Mouse (Mus musculus) mature B cell (primary cell): ENCODE measurements around the gene Il34.

ENCODE experiments used
- in situ Hi-C: fragments of 300-500 bp; cut with MboI; formaldehyde crosslinking; loops from 2 replicates; pipeline ENCODE4 v1.14.3; 2019

The Il34 gene

DNA sequence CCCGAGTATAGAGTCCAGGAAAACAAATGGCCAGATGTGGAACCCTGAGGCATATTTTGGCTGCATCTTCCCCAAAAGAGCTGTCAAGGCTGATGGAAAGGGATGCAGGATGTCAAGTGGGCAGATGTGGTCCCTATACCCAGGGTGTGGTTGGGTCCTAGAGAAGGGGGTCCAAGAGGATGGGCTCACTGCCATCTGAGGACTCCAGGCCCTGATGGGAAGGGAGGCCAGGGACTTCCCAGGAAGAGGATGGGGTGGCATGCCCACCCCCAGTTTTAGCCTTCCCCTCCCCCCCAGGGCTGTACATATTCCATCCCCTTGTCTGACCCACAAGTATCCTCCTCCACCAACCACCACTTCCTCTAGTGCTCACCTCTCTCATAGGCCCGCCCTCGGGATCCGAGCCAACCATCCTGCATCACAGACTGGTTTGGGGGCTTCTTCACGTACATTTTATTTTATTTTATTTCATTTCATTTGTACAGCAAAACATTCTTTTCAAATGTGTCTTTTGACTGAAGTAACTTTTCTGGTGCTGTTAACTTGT is 65.0 kb downstream of the Il34 start:
- in situ Hi-C loops: no loop called here

DNA sequence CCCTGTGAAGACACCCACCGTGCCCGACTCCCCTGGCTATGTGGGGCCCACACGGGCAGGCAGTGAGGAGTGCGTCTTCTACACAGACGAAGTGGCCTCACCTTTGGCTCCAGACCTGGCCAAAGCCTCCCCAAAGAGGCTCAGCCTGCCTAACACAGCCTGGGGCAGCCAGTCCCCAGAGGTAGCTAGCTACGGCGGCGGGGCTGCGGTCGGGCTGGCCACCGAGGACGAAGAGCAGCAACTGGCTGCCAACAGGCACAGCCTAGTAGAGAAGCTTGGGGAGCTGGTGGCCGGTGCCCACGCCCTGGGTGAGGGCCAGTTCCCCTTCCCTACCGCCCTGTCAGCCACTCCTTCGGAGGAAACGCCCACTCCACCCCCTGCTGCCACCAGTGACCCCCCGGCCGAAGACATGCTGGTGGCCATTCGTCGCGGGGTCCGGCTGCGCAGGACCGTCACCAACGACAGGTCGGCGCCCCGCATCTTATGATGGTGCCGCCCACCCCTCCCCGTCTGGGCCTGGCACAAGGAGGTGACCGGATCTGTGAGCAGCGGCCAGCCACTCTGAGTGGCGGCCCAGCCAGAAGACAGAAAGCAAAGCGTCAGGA is 67.0 kb downstream of the Il34 start:
- in situ Hi-C loops: no loop called here

DNA sequence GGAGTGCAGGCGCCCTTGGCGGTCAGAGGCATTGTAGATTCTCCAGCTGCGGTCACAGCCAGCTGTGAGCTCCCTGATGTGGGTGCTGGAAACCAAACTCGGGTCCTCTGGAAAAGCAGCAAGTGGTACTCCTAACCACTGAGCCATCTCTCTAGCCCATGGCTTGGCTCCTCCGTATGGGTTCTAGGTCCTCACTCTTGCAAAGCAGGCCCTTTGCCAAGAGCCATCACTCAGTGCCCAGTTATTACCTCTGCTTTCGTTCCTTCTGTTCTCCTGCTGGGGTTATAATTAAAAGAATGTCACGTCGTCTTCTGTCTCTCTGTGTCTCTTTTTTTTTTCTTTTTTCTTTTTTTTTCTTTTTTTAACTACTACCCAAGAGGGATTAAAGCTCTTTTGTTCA is 72.7 kb downstream of the Il34 start:
- in situ Hi-C loops: no loop called here

DNA sequence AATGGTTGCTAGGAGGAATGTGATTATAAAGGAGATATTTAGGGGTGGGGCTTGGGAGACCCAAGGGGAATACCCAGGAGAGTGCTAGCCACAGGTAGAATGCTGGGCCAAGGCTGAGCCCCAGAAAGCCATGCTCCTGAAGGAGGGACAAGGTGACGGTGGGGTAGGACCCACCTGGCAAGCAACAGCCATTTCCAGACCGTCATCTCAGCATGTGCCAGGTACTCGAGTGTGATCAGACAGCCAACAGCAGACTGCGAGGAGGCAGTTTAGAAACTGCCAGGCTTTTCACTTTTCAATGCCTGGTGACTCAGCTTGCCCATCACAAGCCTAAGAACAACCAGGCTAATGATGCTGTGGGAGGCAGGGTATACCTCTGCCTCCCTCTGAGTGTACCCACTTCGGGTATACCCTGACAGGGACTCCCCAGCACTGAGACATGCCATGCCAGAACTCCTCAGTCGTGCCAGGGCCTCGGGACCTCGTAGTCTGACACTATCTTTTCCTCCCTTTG is 74.3 kb downstream of the Il34 start:
- in situ Hi-C loops: no loop called here

DNA sequence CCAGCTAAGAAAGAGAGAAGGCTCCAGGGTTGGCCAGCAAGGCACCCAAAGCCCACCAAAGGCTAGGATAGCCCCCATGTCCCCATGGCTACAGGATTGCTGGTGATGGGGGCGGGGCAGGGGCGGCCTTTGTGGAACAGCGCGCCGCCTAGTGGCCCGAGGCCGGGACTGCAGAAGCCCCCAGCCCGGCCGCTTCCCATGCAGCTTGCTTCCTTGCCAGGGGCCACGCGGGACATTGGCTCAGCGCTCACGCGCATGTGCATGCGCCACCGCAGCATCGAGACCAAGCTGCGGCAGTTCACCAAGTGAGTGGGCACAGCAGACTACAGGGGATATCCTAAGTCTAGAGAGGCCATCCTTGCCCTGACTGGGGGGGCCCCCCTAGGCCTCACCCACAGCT is 78.8 kb downstream of the Il34 start:
- in situ Hi-C loops: no loop called here

DNA sequence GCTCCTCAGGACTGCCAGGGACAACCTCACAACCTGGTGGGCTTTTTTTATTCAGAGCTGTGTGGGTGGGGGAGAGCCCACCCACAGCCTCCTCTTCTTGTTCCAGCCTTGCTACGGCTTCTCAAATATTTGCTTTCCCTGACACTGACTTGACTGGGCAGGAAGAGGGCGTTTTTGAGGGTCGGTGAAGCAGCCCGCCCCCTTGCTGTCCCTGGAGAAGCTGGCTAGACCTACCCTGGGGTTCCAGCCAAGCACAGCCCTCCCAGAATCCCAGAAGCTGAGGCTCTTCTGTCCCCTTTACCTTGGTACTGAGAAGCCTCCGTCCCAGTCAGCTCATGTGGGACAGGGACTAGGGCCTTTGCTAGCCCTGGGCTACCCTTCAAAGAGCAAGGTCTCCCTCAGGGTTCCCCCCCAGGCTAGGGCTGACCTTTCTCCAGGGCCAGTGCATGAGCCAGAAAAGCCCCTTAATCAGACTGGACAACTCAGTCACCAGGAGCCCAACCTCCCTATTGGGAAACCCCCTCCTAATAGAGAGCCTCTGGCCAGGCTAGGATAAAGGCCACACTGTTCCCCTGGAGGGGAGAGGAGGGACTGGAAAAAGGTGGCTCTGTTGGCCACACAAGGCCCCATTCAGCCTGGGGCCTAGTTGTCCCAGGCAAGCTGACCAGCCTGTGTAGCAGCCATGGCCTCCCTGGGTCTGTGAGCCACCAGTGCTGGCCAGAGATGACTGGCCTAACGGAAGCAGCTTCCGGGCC is 80.5 kb downstream of the Il34 start:
- in situ Hi-C loops: no loop called here

DNA sequence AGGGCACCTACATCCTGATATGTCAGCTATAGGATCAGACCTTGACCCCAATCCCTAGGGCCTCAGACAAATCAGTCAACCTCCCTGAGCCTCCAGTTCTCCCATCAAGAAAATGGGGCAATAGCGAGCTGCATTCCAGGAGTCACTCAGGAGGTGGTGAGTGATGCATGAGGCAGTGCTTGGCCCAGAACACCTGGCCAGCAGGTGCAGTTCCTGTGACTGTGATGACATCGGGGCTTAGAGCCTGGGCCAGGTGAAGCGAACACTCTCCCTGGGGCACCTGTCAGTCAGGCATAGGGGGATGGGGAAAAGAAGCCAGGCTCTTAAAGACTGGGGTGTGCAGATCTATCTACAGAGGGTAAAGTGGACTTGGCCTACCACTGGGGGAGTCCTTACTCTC is 81.2 kb downstream of the Il34 start:
- in situ Hi-C loops: no loop called here

DNA sequence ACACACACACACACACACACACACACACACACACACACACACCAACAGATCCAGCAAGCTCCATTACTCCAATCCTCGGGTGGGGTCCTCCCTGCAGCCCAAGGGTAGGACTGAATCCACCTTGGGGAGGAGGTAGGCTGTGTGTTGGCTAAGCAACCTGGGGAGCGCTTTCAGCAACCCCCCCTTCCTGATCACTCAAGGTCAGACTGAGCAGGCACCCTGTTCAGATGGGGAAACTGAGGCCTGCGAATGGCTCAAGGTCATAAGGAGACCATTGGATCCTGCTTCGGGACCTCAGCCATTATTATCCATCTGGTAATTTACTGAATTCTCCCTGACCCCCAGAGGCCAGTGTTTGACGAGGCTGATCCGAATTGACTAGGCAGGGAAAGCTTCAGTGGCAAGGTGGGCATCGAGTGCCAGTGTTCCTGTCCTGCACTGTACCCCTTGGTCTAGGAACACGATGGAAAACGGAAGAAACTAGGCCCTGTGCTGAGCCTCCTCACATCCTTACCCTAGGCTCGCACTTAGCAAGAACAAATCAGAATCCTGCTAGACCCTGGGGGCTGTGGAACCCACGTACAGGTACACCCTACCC is 83.2 kb downstream of the Il34 start:
- in situ Hi-C loops: no loop called here

DNA sequence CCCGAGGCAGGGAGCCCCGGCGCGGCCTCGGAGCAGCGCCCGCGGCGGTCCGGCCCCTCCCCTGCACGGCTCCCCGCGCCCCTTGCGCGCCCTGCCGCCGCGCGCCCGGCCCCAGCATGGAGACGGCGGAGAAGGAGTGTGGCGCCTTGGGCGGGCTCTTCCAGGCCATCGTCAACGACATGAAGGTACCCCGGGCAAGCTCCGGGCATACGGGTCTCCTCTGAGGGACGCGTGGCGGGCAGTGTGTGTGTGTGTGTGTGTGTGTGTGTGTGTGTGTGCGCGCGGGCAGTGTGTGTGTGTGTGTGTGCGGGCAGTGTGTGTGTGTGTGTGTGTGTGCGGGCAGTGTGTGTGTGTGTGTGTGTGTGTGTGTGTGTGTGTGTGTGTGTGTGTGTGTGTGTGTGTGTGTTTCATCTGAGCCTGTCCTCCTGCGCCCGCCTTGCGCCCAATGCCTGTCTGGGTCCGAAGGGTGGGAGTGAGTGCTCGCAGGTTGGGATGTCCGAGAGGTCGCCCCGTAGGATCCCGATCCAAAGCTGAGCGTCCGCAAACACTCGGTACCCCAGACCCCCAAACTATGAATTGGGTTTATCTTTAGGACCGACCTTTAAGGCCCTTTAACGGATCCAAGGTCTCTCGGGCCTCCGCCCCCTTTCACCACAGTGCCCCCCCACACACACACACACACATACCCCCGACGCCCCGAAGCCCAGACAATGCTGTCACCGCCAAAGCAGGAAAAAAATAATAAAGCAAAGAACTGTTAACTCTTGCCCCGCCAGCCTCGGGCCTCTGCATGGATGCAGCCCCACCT is 83.9 kb downstream of the Il34 start:
- in situ Hi-C loops: no loop called here

DNA sequence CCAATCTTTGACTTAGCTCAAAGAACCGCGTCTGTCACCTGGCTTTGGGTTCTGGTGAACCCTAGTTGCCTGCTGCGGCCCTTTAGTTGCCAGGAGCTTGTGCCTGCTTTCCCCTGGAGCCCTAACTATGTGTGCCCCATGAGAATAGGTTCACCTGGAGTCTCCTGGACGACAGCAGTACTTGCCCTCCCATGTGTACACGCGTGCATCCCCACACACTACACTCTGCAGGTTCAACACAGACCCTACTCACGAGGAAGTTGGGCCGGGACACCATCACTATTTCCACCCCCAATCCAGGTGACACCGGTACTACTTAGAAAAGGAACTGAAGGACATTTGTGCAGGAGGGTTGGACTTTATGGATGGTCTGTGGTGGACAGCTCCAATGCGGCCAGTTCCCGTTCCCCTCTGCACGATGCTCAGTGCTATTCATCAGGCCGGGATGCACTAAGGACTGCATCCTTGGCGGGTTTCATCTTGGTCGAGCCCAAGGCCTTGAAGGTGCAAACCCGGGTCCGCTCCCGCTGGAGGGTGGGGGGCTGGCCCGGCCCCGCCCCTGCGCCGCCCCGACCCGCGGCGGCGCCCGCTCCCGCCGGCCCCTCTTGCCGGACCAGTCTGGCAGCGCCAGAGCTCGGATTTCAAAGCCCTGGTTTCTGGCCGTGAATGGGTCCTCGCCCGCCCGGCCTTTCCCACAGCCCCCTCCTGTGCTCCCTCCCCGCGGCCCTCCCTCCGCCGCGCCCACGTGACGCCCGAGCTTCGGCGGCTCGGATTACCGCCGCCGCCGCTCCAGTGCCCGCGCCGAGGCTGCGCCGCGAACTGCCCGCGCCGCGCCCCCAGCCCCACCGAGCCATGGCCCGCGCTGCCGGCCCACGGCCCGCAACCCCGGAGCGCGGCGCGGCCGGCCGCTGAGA is 84.8 kb downstream of the Il34 start, which contains the start of gene Mtss1l:
Gene Mtss1l, plus strand, starts transcription at position 792 of the 914 bp plus-strand sequence.
- in situ Hi-C loops: no loop called here

DNA sequence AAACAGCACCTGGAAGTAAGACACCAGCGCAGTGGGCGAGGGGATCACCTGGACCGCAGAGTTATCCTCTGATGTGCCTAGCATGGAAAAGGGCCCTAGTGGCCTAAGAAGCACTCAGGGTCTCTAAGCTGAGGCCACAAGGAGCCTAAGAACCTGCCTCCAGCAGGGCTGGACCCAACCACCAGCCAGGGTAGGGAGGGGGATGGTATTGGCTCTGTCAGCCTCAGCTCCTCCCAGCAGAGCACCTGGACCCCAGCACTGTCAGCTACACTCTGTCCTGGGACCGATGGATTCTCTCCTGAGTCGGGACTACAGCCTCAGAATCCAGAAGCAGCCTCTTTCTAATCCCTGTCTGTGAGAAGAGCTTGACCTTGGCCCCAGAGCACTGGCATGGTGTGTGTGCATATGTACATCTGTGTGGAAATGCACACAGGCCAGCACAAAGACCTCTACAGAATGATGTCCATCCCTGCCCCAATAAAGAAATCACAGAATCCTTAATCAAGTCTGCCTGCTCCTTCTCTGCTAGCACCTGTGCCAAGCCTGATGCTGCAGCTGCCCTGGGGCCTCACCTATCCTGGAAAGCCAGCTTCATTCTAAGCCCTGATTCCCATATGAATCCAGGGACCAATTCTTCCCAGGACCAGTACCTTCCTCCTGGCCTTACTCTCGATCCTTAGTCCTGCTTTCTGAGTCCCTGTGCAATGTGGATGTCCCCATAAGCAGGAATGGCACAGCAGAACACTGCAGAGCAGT is 85.6 kb downstream of the Il34 start:
- in situ Hi-C loops: no loop called here

DNA sequence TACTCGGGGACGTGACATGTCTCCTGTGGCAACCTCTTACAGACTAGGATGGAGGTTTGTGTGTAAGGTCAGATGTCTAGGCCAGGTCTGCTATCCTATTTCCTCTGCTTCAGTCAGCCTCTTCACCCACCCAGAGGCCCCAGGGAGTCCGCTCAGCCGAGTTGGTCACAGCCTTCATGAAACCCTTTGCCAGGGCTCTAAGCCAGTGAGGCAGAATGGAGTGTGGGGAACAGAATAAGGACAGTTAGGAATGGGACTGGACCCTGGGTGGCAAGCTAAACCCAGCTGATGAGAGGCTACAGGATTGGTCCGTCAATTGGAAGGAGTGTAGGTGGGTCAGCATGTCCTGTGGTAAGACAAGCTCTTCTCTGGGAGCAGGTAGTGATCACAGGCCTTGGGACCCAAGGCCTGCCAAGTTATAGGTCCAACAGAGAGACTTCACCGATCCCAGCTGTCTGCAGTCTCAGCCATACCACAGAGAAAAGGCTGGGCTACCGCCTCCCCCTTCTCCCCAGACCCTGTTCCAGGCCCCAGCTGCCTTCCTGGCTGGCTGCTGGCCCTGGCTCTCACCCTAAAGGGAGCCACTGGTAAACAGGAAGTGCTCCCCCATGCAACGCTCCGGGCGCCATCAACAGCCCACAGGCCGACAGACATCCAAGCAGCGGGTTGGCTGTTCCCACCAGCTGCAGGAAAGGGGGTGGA is 86.6 kb downstream of the Il34 start:
- in situ Hi-C loops: no loop called here

DNA sequence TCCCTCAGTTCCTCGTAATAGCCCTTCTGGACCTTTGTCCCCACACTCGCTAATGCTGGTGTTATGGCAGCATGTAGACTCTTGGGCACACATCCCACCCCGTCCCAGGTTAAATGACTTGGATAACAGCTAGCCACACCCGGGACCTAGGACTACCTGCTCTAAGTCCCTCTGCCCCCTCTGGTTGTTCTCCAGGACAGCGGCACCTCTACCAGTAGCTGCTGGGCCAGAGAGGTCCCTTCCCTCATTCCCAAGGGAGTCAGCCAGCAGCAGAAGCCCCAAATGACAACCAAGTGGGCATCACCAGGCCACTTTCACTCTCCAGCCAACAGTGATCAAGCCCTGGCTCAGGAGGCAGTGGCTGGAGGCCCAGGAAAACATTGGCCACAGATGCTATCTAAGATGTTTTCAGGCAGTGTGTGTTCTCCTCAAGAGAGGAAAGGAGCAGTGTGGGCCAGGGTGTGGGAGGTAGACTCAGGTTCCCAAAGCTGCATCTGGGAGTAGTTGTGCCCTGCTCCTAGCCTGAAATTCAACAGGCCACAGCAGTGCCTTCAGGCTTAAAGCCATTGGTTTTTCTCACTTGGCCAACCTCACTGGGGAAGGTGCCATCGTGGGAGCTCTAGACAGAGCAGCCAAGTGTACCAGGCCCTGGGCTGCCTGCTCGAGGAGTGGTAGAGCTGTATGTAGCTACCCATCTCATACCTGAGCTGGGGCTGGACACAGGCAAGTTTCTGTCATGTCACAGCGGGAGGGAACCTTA is 87.3 kb downstream of the Il34 start:
- in situ Hi-C loops: no loop called here

DNA sequence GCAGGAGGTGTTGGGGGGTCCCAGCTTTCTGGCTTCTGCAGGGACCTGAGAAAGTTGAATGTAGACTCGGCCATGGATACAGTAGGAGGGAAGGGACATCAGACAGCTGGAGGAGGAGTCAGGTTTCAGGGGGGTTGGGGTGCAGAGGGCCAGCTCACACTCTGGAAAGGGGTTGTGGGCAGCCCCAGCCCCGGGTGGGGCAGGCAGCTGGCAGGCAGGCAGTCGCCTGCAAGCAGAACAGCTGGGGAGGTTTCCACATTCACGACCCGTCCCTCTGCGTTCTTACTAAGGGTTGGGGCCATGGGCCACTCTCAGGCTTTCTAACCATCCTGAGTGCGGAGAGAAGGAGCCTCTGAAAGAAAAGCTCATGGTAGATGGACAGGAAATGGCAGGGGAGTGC is 88.6 kb downstream of the Il34 start:
- in situ Hi-C loops: no loop called here

DNA sequence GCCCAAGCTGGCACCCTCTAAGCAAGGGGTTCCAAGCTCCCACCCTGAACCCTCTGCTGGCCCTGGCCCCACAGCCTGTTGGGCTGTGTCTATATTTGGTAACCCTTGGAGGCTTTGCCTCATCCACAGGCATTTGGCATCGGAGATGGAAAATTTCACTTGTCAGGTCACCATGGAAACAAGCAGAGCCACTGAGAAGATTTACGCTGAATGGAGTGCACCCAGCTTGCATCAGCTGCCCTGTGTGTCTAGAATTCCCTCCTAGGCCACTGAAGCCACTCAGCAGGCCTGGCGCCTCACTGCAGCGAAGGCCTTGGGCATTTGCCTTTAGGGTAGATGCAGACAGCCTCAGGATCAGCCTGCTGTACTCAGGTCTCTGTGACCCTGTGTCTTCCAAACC is 89.6 kb downstream of the Il34 start:
- in situ Hi-C loops: no loop called here

DNA sequence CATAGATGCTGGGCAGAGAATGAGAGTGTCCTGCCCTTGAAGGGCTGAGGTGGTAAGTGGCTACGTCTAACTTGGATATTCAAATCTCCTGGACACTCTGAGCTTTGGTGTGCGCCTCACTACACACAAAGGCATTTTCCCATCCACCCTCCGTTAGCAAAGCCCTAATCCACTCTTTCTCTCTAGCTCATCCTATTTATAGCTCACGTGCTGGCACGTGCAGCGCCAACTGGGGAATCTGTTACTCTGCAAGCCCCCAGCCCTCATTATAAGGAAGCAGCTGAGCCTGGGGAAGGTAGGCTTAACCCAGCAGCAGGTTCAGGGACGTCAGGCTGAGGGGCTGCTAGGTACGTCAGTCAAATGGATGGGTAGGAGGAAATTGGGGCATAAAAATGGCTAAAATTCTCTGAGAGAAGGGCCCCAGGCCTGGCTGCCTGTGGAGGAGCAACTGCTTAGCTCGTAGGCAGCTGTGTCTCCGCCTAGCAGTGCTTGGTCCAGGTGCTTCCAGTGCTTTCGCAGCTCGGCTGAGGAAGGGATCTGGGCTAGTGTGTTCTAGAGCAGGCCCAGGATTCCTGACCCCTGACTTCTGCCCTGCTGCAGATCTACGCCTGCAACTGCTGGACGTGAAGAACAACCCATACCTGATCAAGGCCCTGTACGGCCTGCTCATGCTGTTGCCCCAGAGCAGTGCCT is 90.8 kb downstream of the Il34 start:
- in situ Hi-C loops: no loop called here

DNA sequence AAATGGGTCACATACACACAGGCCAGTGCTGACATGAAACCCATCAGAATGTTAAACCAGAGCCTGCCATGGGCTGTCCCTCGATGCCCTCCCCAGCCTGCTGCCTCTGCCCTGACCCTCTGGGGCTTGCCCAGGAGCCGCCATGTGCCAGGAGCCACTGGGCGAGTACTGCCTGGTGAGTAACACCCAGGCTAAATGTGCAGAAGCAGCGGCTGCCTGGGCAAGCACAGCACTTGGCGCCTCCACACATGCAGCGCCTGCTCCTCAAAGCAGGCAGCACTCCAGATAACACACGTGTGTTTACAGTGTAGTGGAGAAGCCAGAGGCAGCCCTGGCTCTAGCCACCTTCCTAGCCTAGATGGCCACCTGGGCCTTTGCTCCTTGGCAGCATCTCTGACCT is 92.7 kb downstream of the Il34 start:
- in situ Hi-C loops: no loop called here

DNA sequence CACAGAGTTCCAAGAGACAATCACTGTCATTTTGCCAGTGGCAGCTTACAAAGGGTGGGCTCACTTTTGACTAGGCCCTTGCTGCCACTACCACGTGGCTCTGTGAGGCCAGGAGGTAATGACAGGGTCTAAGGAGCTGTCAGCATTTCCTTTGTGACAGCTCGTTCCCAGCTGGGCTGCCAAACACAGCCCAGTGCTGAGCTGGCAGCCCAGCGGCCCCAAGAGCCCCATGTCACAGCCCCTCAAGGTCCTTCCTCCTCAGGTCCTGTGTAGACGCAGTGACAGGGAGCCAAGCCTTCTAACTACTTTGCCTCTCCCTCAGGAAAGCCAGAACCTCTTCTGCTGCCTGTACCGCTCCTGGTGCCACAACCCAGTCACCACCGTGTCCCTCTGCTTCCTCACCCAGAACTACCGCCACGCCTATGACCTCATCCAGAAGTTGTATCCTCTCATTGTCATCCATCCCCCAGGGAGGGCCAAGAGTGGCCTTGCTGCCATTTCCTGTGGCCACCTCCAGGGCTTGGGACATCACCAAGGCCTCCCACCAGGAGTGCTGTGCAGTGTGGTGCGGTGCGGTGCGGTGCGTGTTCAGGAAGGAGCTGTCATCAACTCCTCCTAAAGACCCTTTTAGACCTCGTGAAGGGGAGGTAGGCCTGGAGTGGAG is 94.3 kb downstream of the Il34 start:
- in situ Hi-C loops: no loop called here
